Mouse (Mus musculus) MEL (cell line): ENCODE measurements around the gene 1700001C02Rik. TPM values are rescaled to one million over a fixed set of nuclear protein-coding genes. Genes with fewer than 3 reads are reported as not detected.

ENCODE experiments used
- DNase-seq: peaks from one replicate; pipeline ENCODE4 v3.0.0; 2011; ENCODE audit warnings: low read depth, low spot score
- H3K27ac ChIP-seq: 2 replicates; pipeline ENCODE4 v1.5.1; 2012; ENCODE audit warnings: low read depth, mild to moderate bottlenecking, control low read depth, low read length, moderate library complexity; ENCODE audit not compliant: control insufficient read depth
- H3K27me3 ChIP-seq, 2 experiments: fragments of 150-350 bp in 1 of 2; sonication (generic) in 1 of 2; 2 replicates each; pipeline ENCODE4 v1.6.1; 2012; ENCODE audit warnings: low read length in 2 of 2, mild to moderate bottlenecking in 2 of 2, improper control_type of control experiment in 1 of 2, moderate library complexity in 1 of 2; ENCODE audit not compliant: insufficient read depth in 2 of 2, control insufficient read depth in 1 of 2
- H3K36me3 ChIP-seq, 2 experiments: 2 replicates each; pipeline ENCODE4 v1.6.1; 2012 to 2014; ENCODE audit warnings: low read length in 2 of 2, improper control_type of control experiment in 1 of 2, inconsistent platforms in 1 of 2, mild to moderate bottlenecking in 1 of 2; ENCODE audit not compliant: insufficient read depth in 2 of 2, control insufficient read depth in 1 of 2
- H3K4me1 ChIP-seq, 2 experiments: fragments of 150-350 bp in 1 of 2; sonication (generic) in 1 of 2; 2 replicates each; pipeline ENCODE4 v1.6.1; 2012; ENCODE audit warnings: low read length in 2 of 2, improper control_type of control experiment in 1 of 2, mild to moderate bottlenecking in 1 of 2; ENCODE audit not compliant: insufficient read depth in 2 of 2, control insufficient read depth in 1 of 2
- H3K4me3 ChIP-seq, 2 experiments: fragments of 150-350 bp in 1 of 2; sonication (generic) in 1 of 2; 2 replicates each; pipeline ENCODE4 v1.5.1; 2012; ENCODE audit warnings: low read depth in 2 of 2, low read length in 2 of 2, mild to moderate bottlenecking in 2 of 2, moderate library complexity in 2 of 2, control low read depth in 1 of 2, improper control_type of control experiment in 1 of 2; ENCODE audit not compliant: control insufficient read depth in 1 of 2, insufficient read depth in 1 of 2
- H3K79me2 ChIP-seq: 2 replicates; pipeline ENCODE4 v1.6.1; 2012; ENCODE audit warnings: mild to moderate bottlenecking, low read length, moderate library complexity; ENCODE audit not compliant: control insufficient read depth, poor library complexity, insufficient read depth
- H3K9ac ChIP-seq: 2 replicates; pipeline ENCODE4 v1.6.1; 2012; ENCODE audit warnings: low read depth, mild to moderate bottlenecking, control low read depth, low read length, moderate library complexity; ENCODE audit not compliant: control insufficient read depth, poor library complexity, severe bottlenecking
- H3K9me3 ChIP-seq: fragments of 150-350 bp; sonication (generic); replicated peaks from 2 replicates; pipeline ENCODE4 v1.6.1; 2012; ENCODE audit warnings: mild to moderate bottlenecking, low read length, improper control_type of control experiment, moderate library complexity; ENCODE audit not compliant: insufficient read depth
- BHLHE40 ChIP-seq: IDR thresholded peaks from 2 replicates; pipeline ENCODE4 v1.6.1; 2012; ENCODE audit warnings: low read depth, mild to moderate bottlenecking, inconsistent platforms, low read length, improper control_type of control experiment, borderline replicate concordance
- CHD1 ChIP-seq: IDR thresholded peaks from 2 replicates; pipeline ENCODE4 v1.6.1; 2012; ENCODE audit warnings: low read depth, mild to moderate bottlenecking, inconsistent platforms, low read length, improper control_type of control experiment
- CHD2 ChIP-seq: IDR thresholded peaks from 2 replicates; pipeline ENCODE4 v1.6.1; 2011; ENCODE audit warnings: low read length, improper control_type of control experiment
- CTCF ChIP-seq, 3 experiments: IDR thresholded peaks in 2 of 3; conservative IDR thresholded peaks in 1 of 3; 2 replicates each; pipeline ENCODE4 v1.5.1; 2011 to 2012; ENCODE audit warnings: low read length in 3 of 3, low read depth in 2 of 3, mild to moderate bottlenecking in 2 of 3, improper control_type of control experiment in 1 of 3, inconsistent platforms in 1 of 3, mixed read lengths in 1 of 3, moderate library complexity in 1 of 3; ENCODE audit not compliant: control insufficient read depth in 1 of 3, insufficient read depth in 1 of 3, poor library complexity in 1 of 3, severe bottlenecking in 1 of 3
- E2F4 ChIP-seq: IDR thresholded peaks from 2 replicates; pipeline ENCODE4 v1.6.1; 2011; ENCODE audit warnings: low read depth, low read length, improper control_type of control experiment, borderline replicate concordance
- EP300 ChIP-seq, 2 experiments: IDR thresholded peaks; 2 replicates each; pipeline ENCODE4 v1.6.1; 2011; ENCODE audit warnings: improper control_type of control experiment in 2 of 2, low read length in 2 of 2, low read depth in 1 of 2, mild to moderate bottlenecking in 1 of 2
- GATA1 ChIP-seq: IDR thresholded peaks from 2 replicates; pipeline ENCODE4 v1.6.1; 2011; ENCODE audit warnings: low read depth, low read length, improper control_type of control experiment
- HCFC1 ChIP-seq: IDR thresholded peaks from 2 replicates; pipeline ENCODE4 v1.6.1; 2012; ENCODE audit warnings: low read depth, mild to moderate bottlenecking, inconsistent platforms, low read length, improper control_type of control experiment, moderate library complexity
- JUND ChIP-seq: IDR thresholded peaks from 2 replicates; pipeline ENCODE4 v1.6.1; 2011; ENCODE audit warnings: low read depth, mild to moderate bottlenecking, improper control_type of control experiment, low read length
- MAZ ChIP-seq: IDR thresholded peaks from 2 replicates; pipeline ENCODE4 v1.6.1; 2012; ENCODE audit warnings: low read depth, mild to moderate bottlenecking, inconsistent platforms, low read length, improper control_type of control experiment
- MYB ChIP-seq: IDR thresholded peaks from 2 replicates; pipeline ENCODE4 v1.6.1; 2011; ENCODE audit warnings: mild to moderate bottlenecking, low read depth, low read length, improper control_type of control experiment
- NELFE ChIP-seq: IDR thresholded peaks from 2 replicates; pipeline ENCODE4 v1.6.1; 2011; ENCODE audit warnings: low read depth, low read length, improper control_type of control experiment
- NRF1 ChIP-seq: IDR thresholded peaks from 2 replicates; pipeline ENCODE4 v1.6.1; 2014; ENCODE audit warnings: low read depth, mild to moderate bottlenecking, inconsistent platforms, low read length, improper control_type of control experiment, moderate library complexity; ENCODE audit not compliant: poor library complexity, insufficient read depth, severe bottlenecking
- POLR2A ChIP-seq, 2 experiments: IDR thresholded peaks; 2 replicates each; pipeline ENCODE4 v1.6.1; 2011 to 2012; ENCODE audit warnings: low read length in 2 of 2, mild to moderate bottlenecking in 2 of 2, control low read depth in 1 of 2, improper control_type of control experiment in 1 of 2, low read depth in 1 of 2, moderate library complexity in 1 of 2; ENCODE audit not compliant: control insufficient read depth in 1 of 2, insufficient read depth in 1 of 2, poor library complexity in 1 of 2
- POLR2AphosphoS2 ChIP-seq: IDR thresholded peaks from 2 replicates; pipeline ENCODE4 v1.6.1; 2011; ENCODE audit warnings: low read length, improper control_type of control experiment
- RCOR1 ChIP-seq: IDR thresholded peaks from 2 replicates; pipeline ENCODE4 v1.6.1; 2012; ENCODE audit warnings: low read depth, mild to moderate bottlenecking, inconsistent platforms, low read length, improper control_type of control experiment
- SIN3A ChIP-seq: IDR thresholded peaks from 2 replicates; pipeline ENCODE4 v1.6.1; 2012; ENCODE audit warnings: low read length, improper control_type of control experiment, inconsistent platforms
- TBP ChIP-seq: IDR thresholded peaks from 2 replicates; pipeline ENCODE4 v1.8.0; 2011; ENCODE audit warnings: low read depth, low read length, improper control_type of control experiment
- TCF12 ChIP-seq: IDR thresholded peaks from 2 replicates; pipeline ENCODE4 v1.6.1; 2014; ENCODE audit warnings: low read depth, mild to moderate bottlenecking, inconsistent platforms, low read length, improper control_type of control experiment, moderate library complexity
- UBTF ChIP-seq: IDR thresholded peaks from 2 replicates; pipeline ENCODE4 v1.6.1; 2012; ENCODE audit warnings: low read depth, mild to moderate bottlenecking, inconsistent platforms, low read length, improper control_type of control experiment, moderate library complexity, borderline replicate concordance; ENCODE audit not compliant: insufficient read depth
- USF1 ChIP-seq: IDR thresholded peaks from 2 replicates; pipeline ENCODE4 v1.6.1; 2014; ENCODE audit warnings: low read depth, mild to moderate bottlenecking, inconsistent platforms, low read length, improper control_type of control experiment, moderate library complexity
- ZNF384 ChIP-seq: IDR thresholded peaks from 2 replicates; pipeline ENCODE4 v1.6.1; 2012; ENCODE audit warnings: low read depth, mild to moderate bottlenecking, inconsistent platforms, low read length, improper control_type of control experiment
- polyA plus RNA-seq, 2 experiments: library from polyadenylated mRNA; stranded (reverse) in 1 of 2; unstranded in 1 of 2; fragments of >175 nt in 1 of 2; fragments of >200 nt in 1 of 2; gene quantifications; 2 replicates each; pipeline versions ENCODE4 v1.2.1 to v1.2.4; 2012; ENCODE audit warnings: low replicate concordance in 2 of 2, low read depth in 1 of 2; ENCODE audit not compliant: insufficient read length in 2 of 2, insufficient read depth in 1 of 2, missing spikeins in 1 of 2
- total RNA-seq: library from RNA; depleted of rRNA; stranded (reverse); fragments of 300-350 nt; gene quantifications from 2 replicates; pipeline ENCODE4 v1.2.3, GENCODE M21; 2012

Gene 1700001C02Rik
- total and polyA plus RNA-seq, 3 experiments, result not detected

DNA sequence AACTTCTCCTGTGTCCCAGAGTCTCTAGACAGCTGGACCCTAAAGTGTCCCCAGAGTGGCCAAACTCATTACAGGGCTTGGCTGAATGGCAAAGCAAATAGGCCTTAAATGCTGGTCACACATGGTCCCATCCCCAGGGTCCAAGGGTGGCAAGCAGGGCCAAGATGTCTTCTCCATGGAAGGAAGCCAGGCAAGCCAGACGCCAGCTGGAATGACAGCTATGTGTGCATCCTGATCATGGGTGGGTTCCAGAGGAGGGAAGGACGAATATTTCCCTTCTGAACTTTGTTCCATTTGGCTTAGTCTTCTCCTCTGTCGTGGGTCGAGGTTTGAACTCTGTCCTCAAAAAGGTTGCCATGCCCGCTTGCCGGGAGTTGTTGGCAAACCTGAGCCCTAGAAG is 19.3 kb downstream of the 1700001C02Rik start:
- H3K9ac ChIP-seq, result no peak overlapping the region
- H3K4me3 ChIP-seq, result no peak overlapping the region
- no peak for DNase-seq
- no peaks in the 10 kb centered on the region for H3K79me2 ChIP-seq
- H3K27me3 ChIP-seq, result peaks cover 5 to 33% of the 10 kb centered on the region in 2 experiments
- no peaks in the 10 kb centered on the region for H3K9me3 ChIP-seq
- no peaks in the 10 kb centered on the region for H3K4me1 ChIP-seq
- no peaks in the 10 kb centered on the region for H3K36me3 ChIP-seq
- TF ChIP-seq E2F4 (no peak), POLR2A (IDR thresholded peaks at IDR 0.05; ENCODE audit: control insufficient read depth in 1 of 2, insufficient read depth in 1 of 2, low read depth in 1 of 2, low read length in 2 of 2, poor library complexity in 1 of 2) (no peak), EP300 (IDR thresholded peaks at IDR 0.05; ENCODE audit: low read depth in 1 of 2, low read length in 2 of 2) (no peak), NELFE (no peak), POLR2AphosphoS2 (no peak), USF1 (no peak), MYB (no peak), BHLHE40 (no peak), CHD1 (no peak), TBP (no peak), GATA1 (no peak), SIN3A (no peak), ZNF384 (no peak), JUND (no peak), CTCF (IDR thresholded peaks at IDR 0.05 in 2 of 3, conservative IDR thresholded peaks at IDR 0.05 in 1 of 3; ENCODE audit: control insufficient read depth in 1 of 3, insufficient read depth in 1 of 3, low read depth in 2 of 3, low read length in 3 of 3, poor library complexity in 1 of 3, severe bottlenecking in 1 of 3) (no peak), TCF12 (no peak), MAZ (no peak), UBTF (no peak), NRF1 (no peak), CHD2 (no peak)
- TF ChIP-seq, all 39 proteins: peak for 0
- no peak overlapping the region for H3K27ac ChIP-seq

GRCm38 (mm10) chr5:30490215-30490614 is 24.4 kb downstream of the 1700001C02Rik start:
- no peak overlapping the region for H3K4me3 ChIP-seq
- no peak for DNase-seq
- no peak overlapping the region for H3K9ac ChIP-seq
- peaks cover 6 to 20% of the 10 kb centered on the region in 2 experiments for H3K27me3 ChIP-seq
- H3K79me2 ChIP-seq, result no peaks in the 10 kb centered on the region
- TF ChIP-seq JUND (no peak), HCFC1 (no peak), RCOR1 (no peak), EP300 (IDR thresholded peaks at IDR 0.05; ENCODE audit: low read depth in 1 of 2, low read length in 2 of 2) (no peak), GATA1 (no peak)
- H3K4me1 ChIP-seq, result peaks cover 0 to 20% of the 10 kb centered on the region in 2 experiments; a peak in 2 of 4 replicates
- no peaks in the 10 kb centered on the region for H3K9me3 ChIP-seq
- peaks cover 0 to 2% of the 10 kb centered on the region in 2 experiments; a peak in 1 of 4 replicates for H3K36me3 ChIP-seq
- H3K27ac ChIP-seq, result no peak overlapping the region
